Mouse (Mus musculus) forebrain, embryonic 14.5 days (tissue): Measurements from ENCODE around the gene Rpa2. TPM values are rescaled to one million over a fixed set of nuclear protein-coding genes. Genes with fewer than 3 reads are reported as not detected.
"Not testable (repeated sequence)": the region's sequence is repeated elsewhere in the genome, so short reads cannot be mapped to it uniquely, and the experiment has no call there.

Source experiments
- ATAC-seq: fragments of 200-750 bp; cut with Nextera tagmentation; 2 replicates; pipeline ENCODE4 v1.8.0; 2017; ENCODE audit warnings: mild to moderate bottlenecking, moderate library complexity
- DNase-seq: peaks from one replicate; pipeline ENCODE4 v3.0.0-alpha.2; 2015; ENCODE audit warnings: low spot score
- H3K27ac ChIP-seq: fragments of 300-500 bp; sonication (generic); 2 replicates; pipeline ENCODE4 v1.5.1; 2014; ENCODE audit warnings: low read depth, mild to moderate bottlenecking, control low read depth, low read length, moderate library complexity
- H3K27me3 ChIP-seq: fragments of 300-500 bp; sonication (generic); replicated peaks from 2 replicates; pipeline ENCODE4 v1.6.1; 2014; ENCODE audit warnings: low read length, control low read depth, mixed read lengths; ENCODE audit not compliant: control insufficient read depth, insufficient read depth
- H3K36me3 ChIP-seq: fragments of 300-500 bp; sonication (generic); 2 replicates; pipeline ENCODE4 v1.6.1; 2014; ENCODE audit warnings: low read length, control low read depth; ENCODE audit not compliant: control insufficient read depth, insufficient read depth
- H3K4me1 ChIP-seq: fragments of 300-500 bp; sonication (generic); 2 replicates; pipeline ENCODE4 v1.6.1; 2014; ENCODE audit warnings: antibody characterized with exemption, low read length, control low read depth; ENCODE audit not compliant: control insufficient read depth, insufficient read depth
- H3K4me2 ChIP-seq: fragments of 300-500 bp; sonication (generic); 2 replicates; pipeline ENCODE4 v1.6.1; 2014; ENCODE audit warnings: mild to moderate bottlenecking, control low read depth, low read length
- H3K4me3 ChIP-seq: fragments of 300-500 bp; sonication (generic); 2 replicates; pipeline ENCODE4 v1.5.1; 2014; ENCODE audit warnings: low read depth, low read length, control low read depth
- H3K9ac ChIP-seq: fragments of 300-500 bp; sonication (generic); 2 replicates; pipeline ENCODE4 v1.6.1; 2014; ENCODE audit warnings: mild to moderate bottlenecking, low read length, control low read depth, moderate library complexity
- H3K9me3 ChIP-seq: fragments of 300-500 bp; sonication (generic); replicated peaks from 2 replicates; pipeline ENCODE4 v1.6.1; 2016; ENCODE audit warnings: low read length, control low read depth, mixed read lengths; ENCODE audit not compliant: control insufficient read depth
- WGBS: fragments of 180-500 bp; shearing (Covaris S2); extraction: QIAGEN DNeasy Blood & Tissue Kit; methylation state at CpG from one replicate; pipeline ENCODE4 v1.1.7; 2014; 5-methylcytosine and 5-hydroxymethylcytosine counted together
- polyA plus RNA-seq: library from polyadenylated mRNA; unstranded; fragments of >200 nt; fragmentation: Nextera tagmentation; extraction: Ambion mirVana; gene quantifications from 2 replicates; pipeline ENCODE4 v1.2.1, GENCODE M21; 2014

Rpa2 gene
- polyA plus RNA-seq, 1 experiment from 2014 or later: 89.1 TPM

DNA sequence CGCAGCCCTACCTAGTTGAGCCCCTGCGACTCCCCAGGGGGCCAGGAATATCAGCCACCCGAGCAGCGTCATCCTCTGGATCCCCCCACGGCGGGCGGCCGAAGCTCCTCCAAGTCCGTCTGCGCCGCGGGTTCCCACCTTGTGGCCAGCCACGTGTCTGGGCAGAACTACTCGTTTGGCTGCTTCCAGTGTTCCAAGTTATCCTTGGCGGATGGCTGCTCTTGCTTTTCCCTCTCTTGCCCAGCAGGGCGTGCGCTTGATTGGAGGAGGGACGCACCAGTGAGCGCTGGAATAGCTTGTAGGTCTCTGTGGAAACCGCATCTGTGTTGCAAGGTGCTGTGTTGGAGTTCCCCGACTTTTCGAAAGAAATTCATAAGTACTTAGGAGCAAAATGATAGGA, 11.2 kb upstream of the Rpa2 start, which contains the start of gene Smpdl3b:
Smpdl3b (minus strand) TSS at position 279 of the 400 bp plus-strand sequence.
- Histone ChIP-seq H3K9me3 (no peaks in the 10 kb centered on the region), H3K27ac (no peak within 1 kb of the TSS), H3K27me3 (peaks cover 5% of the 10 kb centered on the region; the same call in 1 of the 2 replicates), H3K4me1 (0 out of 2 replicates have a peak, but pooled peaks cover 3% of the 10 kb centered on the region), H3K36me3 (no peaks in the 10 kb centered on the region), H3K9ac (peak within 1 kb of the TSS; percentile 57), H3K4me2 (peak within 1 kb of the TSS; percentile 67), H3K4me3 (peak within 1 kb of the TSS; percentile 31)
- 1% methylated on average over 20 of the region's 22 CpGs for WGBS
- peak; percentile 85 for DNase-seq
- ATAC-seq: peak; percentile 81

DNA sequence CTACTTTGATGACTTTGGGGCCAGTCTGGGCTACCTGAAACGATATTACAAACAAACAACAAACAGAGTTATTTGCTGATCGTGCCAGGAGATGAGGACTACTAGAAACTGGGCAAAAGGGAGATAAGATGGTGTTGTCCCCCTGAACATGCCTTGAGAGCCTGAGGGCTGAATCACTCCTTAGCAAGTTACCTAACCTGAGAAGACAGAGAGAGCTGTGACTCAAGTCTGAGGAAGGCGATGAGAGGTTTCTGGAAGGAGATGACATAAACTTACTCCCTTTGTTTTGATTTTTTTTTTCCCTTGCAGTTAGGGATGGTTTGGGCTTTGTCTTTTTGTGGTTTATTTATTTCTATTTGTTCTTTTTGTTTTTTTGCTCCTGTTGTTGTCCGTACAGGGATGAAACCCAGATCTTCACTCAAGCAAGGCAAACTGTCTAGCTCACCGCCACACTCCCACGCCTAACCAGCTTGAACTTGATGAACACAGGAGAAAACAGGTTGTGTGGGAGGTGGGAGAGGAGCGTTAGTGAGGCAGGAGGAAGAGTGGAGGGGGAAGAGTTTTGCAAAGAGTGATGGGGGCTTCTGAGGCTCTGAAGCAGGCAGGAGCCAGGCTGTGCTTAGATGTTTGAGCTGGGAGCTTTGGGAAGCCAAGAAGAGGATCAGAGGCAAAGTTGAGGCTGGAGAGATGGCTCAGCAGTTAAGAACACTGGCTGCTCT, 10.3 kb upstream of the Rpa2 start:
- Histone ChIP-seq H3K27me3 (peaks cover 5% of the 10 kb centered on the region; the same call in 1 of the 2 replicates), H3K9ac (no peak overlapping the region), H3K36me3 (no peaks in the 10 kb centered on the region), H3K9me3 (no peaks in the 10 kb centered on the region), H3K27ac (no peak overlapping the region), H3K4me3 (no peak overlapping the region), H3K4me2 (no peak overlapping the region), H3K4me1 (0 out of 2 replicates have a peak, but pooled peaks cover 3% of the 10 kb centered on the region)
- DNase-seq (no peak), ATAC-seq (no peak)
- 88% methylated on average over 7 of the region's 7 CpGs for WGBS

DNA sequence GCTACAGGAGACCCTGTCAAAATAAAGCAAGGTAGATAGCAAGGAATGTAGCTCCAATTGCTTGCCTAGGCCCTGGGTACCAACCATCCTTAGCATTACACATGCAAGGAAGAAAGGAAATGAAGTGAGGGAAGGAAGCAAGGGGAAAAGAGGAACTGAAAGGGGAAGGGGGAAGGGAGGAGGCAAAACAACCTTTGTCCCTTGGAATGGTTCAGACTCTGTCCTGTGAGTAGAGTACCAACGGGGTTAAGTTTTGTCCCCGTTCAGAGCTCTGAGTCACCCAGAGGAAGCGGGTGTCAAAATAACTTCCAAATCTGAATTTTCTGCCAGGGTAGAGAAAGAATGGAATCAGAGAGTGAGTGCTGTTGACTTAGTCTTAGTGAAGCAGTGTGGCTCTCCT, 7.8 kb upstream of the Rpa2 start:
- DNase-seq (no peak), ATAC-seq (no peak)
- no peak overlapping the region for H3K9ac ChIP-seq
- no peak overlapping the region for H3K27ac ChIP-seq
- no peak overlapping the region for H3K4me2 ChIP-seq
- H3K4me1 ChIP-seq: 0 out of 2 replicates have a peak, but pooled peaks cover 3% of the 10 kb centered on the region
- no peak overlapping the region for H3K4me3 ChIP-seq
- H3K36me3 ChIP-seq: no peaks in the 10 kb centered on the region
- 79% methylated on average over 3 of the region's 3 CpGs for WGBS
- no peaks in the 10 kb centered on the region for H3K9me3 ChIP-seq
- H3K27me3 ChIP-seq: peaks cover 5% of the 10 kb centered on the region; the same call in 1 of the 2 replicates

DNA sequence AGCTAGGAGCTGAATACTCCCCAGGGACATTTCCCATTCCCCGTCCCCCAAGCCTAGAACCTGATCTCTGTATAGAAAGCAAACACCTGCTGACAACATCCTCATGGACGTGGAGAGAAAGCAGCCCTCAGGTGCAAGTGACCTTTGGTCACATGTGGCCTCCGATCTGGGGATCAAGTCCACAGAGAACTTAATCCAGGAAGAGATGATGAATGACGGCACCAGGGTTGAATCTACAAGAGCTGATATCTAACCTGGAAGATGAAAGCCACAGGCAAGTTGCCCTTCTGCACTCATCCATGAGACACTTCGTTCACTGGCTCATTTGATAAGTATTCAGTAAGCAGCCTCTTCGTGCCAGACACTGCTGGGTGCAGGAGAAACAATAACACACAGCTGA, 5.5 kb upstream of the Rpa2 start:
- H3K4me2 ChIP-seq: no peak overlapping the region
- no peaks in the 10 kb centered on the region for H3K4me1 ChIP-seq
- no peaks in the 10 kb centered on the region for H3K9me3 ChIP-seq
- DNase-seq (no peak), ATAC-seq (no peak)
- H3K36me3 ChIP-seq: no peaks in the 10 kb centered on the region
- WGBS: 79% methylated on average over 6 of the region's 6 CpGs
- H3K27me3 ChIP-seq: no peaks in the 10 kb centered on the region
- no peak overlapping the region for H3K27ac ChIP-seq
- no peak overlapping the region for H3K4me3 ChIP-seq
- no peak overlapping the region for H3K9ac ChIP-seq

DNA sequence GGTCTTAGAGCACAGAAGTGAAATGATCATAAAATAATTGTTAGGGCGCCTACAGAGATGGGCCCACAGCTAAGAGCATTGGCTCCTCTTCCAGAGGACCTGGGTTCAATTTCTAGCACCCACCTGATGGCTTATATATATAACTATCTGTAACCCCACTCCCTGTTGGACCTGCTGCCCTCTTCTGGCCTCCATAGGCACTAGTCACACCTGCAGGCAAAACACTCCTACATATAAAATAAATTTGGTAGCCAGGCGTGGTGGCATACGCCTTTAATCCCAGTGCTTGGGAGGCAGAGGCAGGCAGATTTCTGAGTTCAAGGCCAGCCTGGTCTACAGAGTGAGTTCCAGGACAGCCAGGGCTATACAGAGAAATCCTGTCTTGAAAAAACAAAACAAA, 5.0 kb upstream of the Rpa2 start:
- not testable (repeated sequence) for H3K4me2 ChIP-seq, H3K27ac ChIP-seq, H3K4me1 ChIP-seq, H3K9ac ChIP-seq, DNase-seq, H3K36me3 ChIP-seq, H3K27me3 ChIP-seq, H3K4me3 ChIP-seq, ATAC-seq, H3K9me3 ChIP-seq
- WGBS: 83% methylated on average over 3 of the region's 3 CpGs

DNA sequence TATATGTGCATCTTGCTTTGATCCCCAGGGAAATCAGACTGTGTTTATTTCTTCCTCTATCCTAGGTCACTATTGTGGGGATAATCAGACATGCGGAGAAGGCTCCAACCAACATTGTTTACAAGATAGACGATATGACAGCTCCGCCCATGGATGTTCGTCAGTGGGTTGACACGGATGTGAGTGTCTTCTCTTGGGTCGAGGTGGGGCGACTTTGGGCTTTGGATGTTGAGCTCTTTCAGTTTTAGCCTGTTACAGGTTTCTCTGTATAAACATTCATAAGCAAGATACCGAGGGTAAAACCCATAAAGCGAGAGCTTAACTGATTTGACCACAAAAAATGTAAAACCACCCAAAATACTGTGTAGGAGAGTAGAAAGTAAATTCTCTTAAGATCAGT, 3.6 kb downstream of the Rpa2 start:
- Histone ChIP-seq H3K4me1 (0 out of 2 replicates have a peak, but pooled peaks cover 4% of the 10 kb centered on the region), H3K9ac (no peak overlapping the region), H3K27ac (no peak overlapping the region), H3K4me2 (no peak overlapping the region), H3K9me3 (no peaks in the 10 kb centered on the region), H3K27me3 (no peaks in the 10 kb centered on the region), H3K36me3 (peaks cover 56% of the 10 kb centered on the region), H3K4me3 (no peak overlapping the region)
- ATAC-seq (no peak), DNase-seq (no peak)
- WGBS: 95% methylated on average over 9 of the region's 9 CpGs

DNA sequence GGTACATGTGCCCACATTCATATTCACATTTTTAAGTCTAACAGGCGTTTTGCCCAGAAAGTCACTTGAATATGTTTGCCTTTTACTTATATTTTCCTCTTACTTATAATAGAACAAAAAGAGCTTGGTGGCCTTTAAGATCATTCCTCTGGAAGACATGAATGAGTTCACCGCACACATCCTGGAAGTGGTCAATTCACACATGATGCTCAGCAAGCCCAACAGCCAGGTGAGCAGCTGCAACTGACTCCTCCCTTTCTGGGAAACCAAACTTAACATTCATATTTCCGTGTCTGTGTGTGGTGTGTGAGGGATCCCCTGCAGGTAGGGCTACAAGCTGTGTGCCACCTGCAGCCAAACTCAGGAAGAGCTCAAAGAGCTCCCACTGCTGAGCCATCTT, 6.8 kb downstream of the Rpa2 start:
- H3K4me3 ChIP-seq: no peak overlapping the region

DNA sequence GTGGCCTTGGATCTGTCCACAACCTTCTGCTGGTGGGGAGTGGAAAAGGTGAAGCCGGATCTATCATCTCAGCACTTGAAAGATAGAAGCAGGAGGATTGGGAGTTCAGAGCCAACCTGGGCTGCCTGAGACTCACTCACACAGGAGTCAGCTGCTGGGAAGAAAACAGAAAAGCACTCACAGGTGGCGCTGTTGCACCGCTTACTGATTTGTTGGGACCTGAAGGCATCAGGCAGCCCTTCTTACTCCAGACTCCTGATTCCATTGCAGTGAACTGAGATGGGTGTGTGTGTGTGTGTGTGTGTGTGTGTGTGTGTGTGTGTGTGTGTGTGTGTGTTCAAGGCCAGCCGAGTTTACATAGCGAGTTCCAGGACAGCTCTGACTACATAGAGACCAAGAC, 8.6 kb downstream of the Rpa2 start:
- H3K9me3 ChIP-seq: no peaks in the 10 kb centered on the region
- no peak overlapping the region for H3K27ac ChIP-seq
- no peak overlapping the region for H3K9ac ChIP-seq
- H3K36me3 ChIP-seq: peaks cover 76% of the 10 kb centered on the region
- peak; percentile 33 for DNase-seq
- H3K4me2 ChIP-seq: no peak overlapping the region
- no peaks in the 10 kb centered on the region for H3K4me1 ChIP-seq
- H3K4me3 ChIP-seq: no peak overlapping the region
- no peaks in the 10 kb centered on the region for H3K27me3 ChIP-seq
- no peak for ATAC-seq
- 91% methylated on average over 5 of the region's 5 CpGs for WGBS

More for the DNA sequence above, 6.8 kb downstream of the Rpa2 start:
- ATAC-seq (no peak), DNase-seq (no peak)
- no peak overlapping the region for H3K9ac ChIP-seq
- WGBS: 86% methylated on average over 3 of the region's 3 CpGs
- H3K27ac ChIP-seq: no peak overlapping the region
- no peaks in the 10 kb centered on the region for H3K4me1 ChIP-seq
- peaks cover 85% of the 10 kb centered on the region for H3K36me3 ChIP-seq
- no peaks in the 10 kb centered on the region for H3K27me3 ChIP-seq
- no peaks in the 10 kb centered on the region for H3K9me3 ChIP-seq
- no peak overlapping the region for H3K4me2 ChIP-seq

DNA sequence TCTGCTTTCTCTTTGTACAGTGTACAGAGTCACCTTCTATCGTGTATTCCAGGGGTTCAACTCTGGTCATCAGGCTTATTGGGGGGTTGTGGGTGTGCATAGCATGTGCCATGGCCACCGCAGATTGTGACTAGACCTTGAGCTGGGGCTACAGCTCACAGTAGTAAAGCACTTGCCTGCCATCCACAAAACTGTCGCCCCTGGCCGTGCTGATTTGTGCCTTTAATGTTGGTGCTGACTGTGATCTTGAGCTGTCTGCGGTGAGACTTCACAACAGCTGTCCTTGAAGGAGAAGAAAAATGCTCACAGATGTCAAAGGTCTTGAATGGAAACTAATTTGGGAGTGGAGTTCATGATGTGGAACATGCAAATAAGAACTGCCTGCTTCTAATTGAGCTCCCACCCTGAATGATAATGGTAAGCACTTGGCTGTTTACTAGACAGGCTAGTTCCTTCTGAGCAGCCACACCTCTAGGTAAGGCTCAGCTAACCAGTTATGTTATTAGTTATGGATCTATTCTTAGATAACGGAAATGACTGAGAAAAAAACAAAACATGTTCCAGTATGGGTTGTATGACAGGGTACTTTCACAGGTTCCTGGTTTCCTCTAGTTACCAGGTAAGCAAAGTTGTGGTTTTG, 10.6 kb downstream of the Rpa2 start:
- H3K27me3 ChIP-seq: no peaks in the 10 kb centered on the region
- no peaks in the 10 kb centered on the region for H3K4me1 ChIP-seq
- no peak for ATAC-seq
- WGBS: 97% methylated on average over 6 of the region's 6 CpGs
- H3K9me3 ChIP-seq: no peaks in the 10 kb centered on the region
- H3K36me3 ChIP-seq: peaks cover 58% of the 10 kb centered on the region
- no peak for DNase-seq
- no peak overlapping the region for H3K4me2 ChIP-seq
- no peak overlapping the region for H3K4me3 ChIP-seq
- H3K27ac ChIP-seq: no peak overlapping the region
- H3K9ac ChIP-seq: no peak overlapping the region
